Mouse (Mus musculus): ENCODE data around the gene Pacsin2. TPM values are rescaled to one million over a fixed set of nuclear protein-coding genes. Genes with fewer than 3 reads are reported as not detected.
"Not testable (repeated sequence)": the region's sequence is repeated elsewhere in the genome, so short reads cannot be mapped to it uniquely, and the experiment has no call there.

Gene Pacsin2
- polyA plus RNA-seq, 1 experiment = 62.0 TPM

GRCm38 (mm10) chr15:83417407-83417806 lies 47.0 kb downstream of the Pacsin2 start:
- no peak for TF ChIP-seq POLR2A (IDR thresholded peaks at IDR 0.05; ENCODE audit: low read depth, low read length)
- no peak for TF ChIP-seq CTCF (IDR thresholded peaks at IDR 0.05; ENCODE audit: borderline replicate concordance, insufficient read depth, low read length)
- Histone ChIP-seq H3K4me1 (ENCODE audit: control insufficient read depth, insufficient read depth, low read length) (peaks cover 18% of the 10 kb centered on the region), H3K27ac (ENCODE audit: insufficient read depth, low read length) (peak overlapping the region; percentile 57), H3K4me3 (ENCODE audit: insufficient read depth, low read length) (no peak overlapping the region)

GRCm38 (mm10) chr15:83415391-83415790 lies 49.0 kb downstream of the Pacsin2 start:
- H3K4me1 ChIP-seq (ENCODE audit: control insufficient read depth, insufficient read depth, low read length) = peaks cover 25% of the 10 kb centered on the region
- H3K4me3 ChIP-seq (ENCODE audit: insufficient read depth, low read length) = no peak overlapping the region
- TF ChIP-seq POLR2A (IDR thresholded peaks at IDR 0.05; ENCODE audit: low read depth, low read length) = no peak
- no peak overlapping the region for H3K27ac ChIP-seq (ENCODE audit: insufficient read depth, low read length)

GRCm38 (mm10) chr15:83411616-83412015 lies 52.8 kb downstream of the Pacsin2 start:
- Histone ChIP-seq H3K4me1 (ENCODE audit: control insufficient read depth, insufficient read depth, low read length) (peaks cover 36% of the 10 kb centered on the region), H3K27ac (ENCODE audit: insufficient read depth, low read length) (no peak overlapping the region), H3K4me3 (ENCODE audit: insufficient read depth, low read length) (no peak overlapping the region)
- TF ChIP-seq POLR2A (IDR thresholded peaks at IDR 0.05; ENCODE audit: low read depth, low read length) = no peak
- TF ChIP-seq CTCF (IDR thresholded peaks at IDR 0.05; ENCODE audit: borderline replicate concordance, insufficient read depth, low read length) = no peak

- Histone ChIP-seq H3K27ac (ENCODE audit: insufficient read depth, low read length) (peak overlapping the region; percentile 90), H3K4me3 (ENCODE audit: insufficient read depth, low read length) (no peak overlapping the region), H3K4me1 (ENCODE audit: control insufficient read depth, insufficient read depth, low read length) (peaks cover 36% of the 10 kb centered on the region)
- TF ChIP-seq POLR2A (IDR thresholded peaks at IDR 0.05; ENCODE audit: low read depth, low read length) (no peak), CTCF (IDR thresholded peaks at IDR 0.05; ENCODE audit: borderline replicate concordance, insufficient read depth, low read length) (no peak)
These were observed 53.7 kb downstream of the Pacsin2 start for GRCm38 (mm10) chr15:83410735-83411134.

- Histone ChIP-seq H3K4me1 (ENCODE audit: control insufficient read depth, insufficient read depth, low read length) (peaks cover 36% of the 10 kb centered on the region), H3K27ac (ENCODE audit: insufficient read depth, low read length) (peak overlapping the region; percentile 90), H3K4me3 (ENCODE audit: insufficient read depth, low read length) (no peak overlapping the region)
- TF ChIP-seq CTCF (IDR thresholded peaks at IDR 0.05; ENCODE audit: borderline replicate concordance, insufficient read depth, low read length) = no peak
- TF ChIP-seq POLR2A (IDR thresholded peaks at IDR 0.05; ENCODE audit: low read depth, low read length) = no peak
These were observed 54.1 kb downstream of the Pacsin2 start for GRCm38 (mm10) chr15:83410270-83410669.

- Histone ChIP-seq H3K4me3 (ENCODE audit: insufficient read depth, low read length) (no peak overlapping the region), H3K27ac (ENCODE audit: insufficient read depth, low read length) (peak overlapping the region; percentile 16; the same call in 1 of the 2 replicates), H3K4me1 (ENCODE audit: control insufficient read depth, insufficient read depth, low read length) (peaks cover 34% of the 10 kb centered on the region)
- no peak for TF ChIP-seq CTCF (IDR thresholded peaks at IDR 0.05; ENCODE audit: borderline replicate concordance, insufficient read depth, low read length)
These were observed 55.5 kb downstream of the Pacsin2 start for GRCm38 (mm10) chr15:83408692-83409442.

GRCm38 (mm10) chr15:83408216-83408615 lies 56.2 kb downstream of the Pacsin2 start:
- TF ChIP-seq POLR2A (IDR thresholded peaks at IDR 0.05; ENCODE audit: low read depth, low read length) (no peak), CTCF (IDR thresholded peaks at IDR 0.05; ENCODE audit: borderline replicate concordance, insufficient read depth, low read length) (no peak)
- Histone ChIP-seq H3K4me3 (ENCODE audit: insufficient read depth, low read length) (no peak overlapping the region), H3K27ac (ENCODE audit: insufficient read depth, low read length) (peak overlapping the region; percentile 13; the same call in 1 of the 2 replicates), H3K4me1 (ENCODE audit: control insufficient read depth, insufficient read depth, low read length) (peaks cover 39% of the 10 kb centered on the region)

GRCm38 (mm10) chr15:83407502-83407901 lies 56.9 kb downstream of the Pacsin2 start:
- TF ChIP-seq CTCF (IDR thresholded peaks at IDR 0.05; ENCODE audit: borderline replicate concordance, insufficient read depth, low read length) (no peak), POLR2A (IDR thresholded peaks at IDR 0.05; ENCODE audit: low read depth, low read length) (no peak)
- Histone ChIP-seq H3K4me3 (ENCODE audit: insufficient read depth, low read length) (no peak overlapping the region), H3K27ac (ENCODE audit: insufficient read depth, low read length) (no peak overlapping the region), H3K4me1 (ENCODE audit: control insufficient read depth, insufficient read depth, low read length) (peaks cover 39% of the 10 kb centered on the region)

- not testable (repeated sequence) for H3K27ac ChIP-seq (ENCODE audit: insufficient read depth, low read length); H3K4me3 ChIP-seq (ENCODE audit: insufficient read depth, low read length)
These were observed 58.5 kb downstream of the Pacsin2 start for GRCm38 (mm10) chr15:83405866-83406265.

GRCm38 (mm10) chr15:83404008-83404407 lies 60.4 kb downstream of the Pacsin2 start:
- peak overlapping the region; percentile 66; the same call in 1 of the 2 replicates for H3K27ac ChIP-seq (ENCODE audit: insufficient read depth, low read length)

More at GRCm38 (mm10) chr15:83405866-83406265, 58.5 kb downstream of the Pacsin2 start:
- peaks cover 37% of the 10 kb centered on the region for H3K4me1 ChIP-seq (ENCODE audit: control insufficient read depth, insufficient read depth, low read length)

More at GRCm38 (mm10) chr15:83404008-83404407, 60.4 kb downstream of the Pacsin2 start:
- H3K4me3 ChIP-seq (ENCODE audit: insufficient read depth, low read length) = no peak overlapping the region
- TF ChIP-seq POLR2A (IDR thresholded peaks at IDR 0.05; ENCODE audit: low read depth, low read length) = no peak
- no peak for TF ChIP-seq CTCF (IDR thresholded peaks at IDR 0.05; ENCODE audit: borderline replicate concordance, insufficient read depth, low read length)
- H3K4me1 ChIP-seq (ENCODE audit: control insufficient read depth, insufficient read depth, low read length) = peaks cover 20% of the 10 kb centered on the region

Data from embryonic fibroblast, embryonic 13.5 days (primary cell).